Mouse (Mus musculus): ENCODE measurements around the gene Pappa2. TPM values are rescaled to one million over a fixed set of nuclear protein-coding genes. Genes with fewer than 3 reads are reported as not detected.

The Pappa2 gene
- polyA plus RNA-seq, 1 experiment: 1.3 TPM

- Histone ChIP-seq H3K9ac (ENCODE audit: low read depth, poor library complexity, severe bottlenecking) (no peak overlapping the region), H3K27me3 (ENCODE audit: control insufficient read depth, insufficient read depth, low read length, poor library complexity, severe bottlenecking) (no peaks in the 10 kb centered on the region), H3K36me3 (ENCODE audit: control insufficient read depth, insufficient read depth, low read length, poor library complexity, severe bottlenecking) (no peaks in the 10 kb centered on the region), H3K9me3 (replicated peaks; ENCODE audit: control insufficient read depth, insufficient read depth, low read length, poor library complexity, severe bottlenecking) (no peaks in the 10 kb centered on the region), H3K4me1 (ENCODE audit: control insufficient read depth, insufficient read depth, low read length) (no peaks in the 10 kb centered on the region), H3K4me3 (ENCODE audit: low read depth, low read length) (no peak overlapping the region), H3K27ac (ENCODE audit: insufficient read depth, low read length) (no peak overlapping the region)
- no peak for TF ChIP-seq EP300 (IDR thresholded peaks at IDR 0.05; ENCODE audit: insufficient read depth, low read depth, low read length)
- no peak for TF ChIP-seq CTCF (IDR thresholded peaks at IDR 0.05; ENCODE audit: low read depth, low read length)
- TF ChIP-seq POLR2A (IDR thresholded peaks at IDR 0.05; ENCODE audit: insufficient read depth, low read length): no peak
These were observed 207.2 kb downstream of the Pappa2 start for GRCm38 (mm10) chr1:158773102-158773501.

GRCm38 (mm10) chr1:158770756-158771155 is 209.5 kb downstream of the Pappa2 start:
- no peak for TF ChIP-seq POLR2A (IDR thresholded peaks at IDR 0.05; ENCODE audit: insufficient read depth, low read length)
- TF ChIP-seq CTCF (IDR thresholded peaks at IDR 0.05; ENCODE audit: low read depth, low read length): no peak
- TF ChIP-seq EP300 (IDR thresholded peaks at IDR 0.05; ENCODE audit: insufficient read depth, low read depth, low read length): no peak
- no peaks in the 10 kb centered on the region for H3K4me1 ChIP-seq (ENCODE audit: control insufficient read depth, insufficient read depth, low read length)

GRCm38 (mm10) chr1:158770036-158770655 is 210.1 kb downstream of the Pappa2 start:
- H3K4me1 ChIP-seq (ENCODE audit: control insufficient read depth, insufficient read depth, low read length): no peaks in the 10 kb centered on the region
- TF ChIP-seq POLR2A (IDR thresholded peaks at IDR 0.05; ENCODE audit: insufficient read depth, low read length): no peak
- TF ChIP-seq CTCF (IDR thresholded peaks at IDR 0.05; ENCODE audit: low read depth, low read length): no peak
- TF ChIP-seq EP300 (IDR thresholded peaks at IDR 0.05; ENCODE audit: insufficient read depth, low read depth, low read length): no peak
- H3K4me3 ChIP-seq (ENCODE audit: low read depth, low read length): no peak overlapping the region
- no peaks in the 10 kb centered on the region for H3K9me3 ChIP-seq (replicated peaks; ENCODE audit: control insufficient read depth, insufficient read depth, low read length, poor library complexity, severe bottlenecking)
- H3K36me3 ChIP-seq (ENCODE audit: control insufficient read depth, insufficient read depth, low read length, poor library complexity, severe bottlenecking): no peaks in the 10 kb centered on the region
- H3K27me3 ChIP-seq (ENCODE audit: control insufficient read depth, insufficient read depth, low read length, poor library complexity, severe bottlenecking): no peaks in the 10 kb centered on the region
- H3K9ac ChIP-seq (ENCODE audit: low read depth, poor library complexity, severe bottlenecking): no peak overlapping the region
- no peak overlapping the region for H3K27ac ChIP-seq (ENCODE audit: insufficient read depth, low read length)

More at GRCm38 (mm10) chr1:158770756-158771155, 209.5 kb downstream of the Pappa2 start:
- Histone ChIP-seq H3K27ac (ENCODE audit: insufficient read depth, low read length) (no peak overlapping the region), H3K36me3 (ENCODE audit: control insufficient read depth, insufficient read depth, low read length, poor library complexity, severe bottlenecking) (no peaks in the 10 kb centered on the region), H3K9ac (ENCODE audit: low read depth, poor library complexity, severe bottlenecking) (no peak overlapping the region), H3K27me3 (ENCODE audit: control insufficient read depth, insufficient read depth, low read length, poor library complexity, severe bottlenecking) (no peaks in the 10 kb centered on the region), H3K4me3 (ENCODE audit: low read depth, low read length) (no peak overlapping the region), H3K9me3 (replicated peaks; ENCODE audit: control insufficient read depth, insufficient read depth, low read length, poor library complexity, severe bottlenecking) (no peaks in the 10 kb centered on the region)

GRCm38 (mm10) chr1:158765842-158766241 is 214.4 kb downstream of the Pappa2 start:
- no peak overlapping the region for H3K4me3 ChIP-seq (ENCODE audit: low read depth, low read length)
- no peak overlapping the region for H3K9ac ChIP-seq (ENCODE audit: low read depth, poor library complexity, severe bottlenecking)
- H3K4me1 ChIP-seq (ENCODE audit: control insufficient read depth, insufficient read depth, low read length): no peaks in the 10 kb centered on the region
- no peaks in the 10 kb centered on the region for H3K9me3 ChIP-seq (replicated peaks; ENCODE audit: control insufficient read depth, insufficient read depth, low read length, poor library complexity, severe bottlenecking)
- no peaks in the 10 kb centered on the region for H3K27me3 ChIP-seq (ENCODE audit: control insufficient read depth, insufficient read depth, low read length, poor library complexity, severe bottlenecking)
- TF ChIP-seq CTCF (IDR thresholded peaks at IDR 0.05; ENCODE audit: low read depth, low read length) (no peak), EP300 (IDR thresholded peaks at IDR 0.05; ENCODE audit: insufficient read depth, low read depth, low read length) (no peak), POLR2A (IDR thresholded peaks at IDR 0.05; ENCODE audit: insufficient read depth, low read length) (no peak)
- no peaks in the 10 kb centered on the region for H3K36me3 ChIP-seq (ENCODE audit: control insufficient read depth, insufficient read depth, low read length, poor library complexity, severe bottlenecking)
- H3K27ac ChIP-seq (ENCODE audit: insufficient read depth, low read length): no peak overlapping the region

- no peak overlapping the region for H3K27ac ChIP-seq (ENCODE audit: insufficient read depth, low read length)
- TF ChIP-seq POLR2A (IDR thresholded peaks at IDR 0.05; ENCODE audit: insufficient read depth, low read length) (no peak), EP300 (IDR thresholded peaks at IDR 0.05; ENCODE audit: insufficient read depth, low read depth, low read length) (no peak), CTCF (IDR thresholded peaks at IDR 0.05; ENCODE audit: low read depth, low read length) (no peak)
- no peaks in the 10 kb centered on the region for H3K27me3 ChIP-seq (ENCODE audit: control insufficient read depth, insufficient read depth, low read length, poor library complexity, severe bottlenecking)
- no peaks in the 10 kb centered on the region for H3K4me1 ChIP-seq (ENCODE audit: control insufficient read depth, insufficient read depth, low read length)
- H3K9me3 ChIP-seq (replicated peaks; ENCODE audit: control insufficient read depth, insufficient read depth, low read length, poor library complexity, severe bottlenecking): no peaks in the 10 kb centered on the region
- no peak overlapping the region for H3K4me3 ChIP-seq (ENCODE audit: low read depth, low read length)
- no peak overlapping the region for H3K9ac ChIP-seq (ENCODE audit: low read depth, poor library complexity, severe bottlenecking)
- H3K36me3 ChIP-seq (ENCODE audit: control insufficient read depth, insufficient read depth, low read length, poor library complexity, severe bottlenecking): no peaks in the 10 kb centered on the region
These were observed 215.6 kb downstream of the Pappa2 start for GRCm38 (mm10) chr1:158764727-158765126.

GRCm38 (mm10) chr1:158764211-158764610 is 216.1 kb downstream of the Pappa2 start:
- H3K4me1 ChIP-seq (ENCODE audit: control insufficient read depth, insufficient read depth, low read length): no peaks in the 10 kb centered on the region
- no peak overlapping the region for H3K9ac ChIP-seq (ENCODE audit: low read depth, poor library complexity, severe bottlenecking)
- H3K4me3 ChIP-seq (ENCODE audit: low read depth, low read length): no peak overlapping the region
- no peak overlapping the region for H3K27ac ChIP-seq (ENCODE audit: insufficient read depth, low read length)
- H3K36me3 ChIP-seq (ENCODE audit: control insufficient read depth, insufficient read depth, low read length, poor library complexity, severe bottlenecking): no peaks in the 10 kb centered on the region
- TF ChIP-seq CTCF (IDR thresholded peaks at IDR 0.05; ENCODE audit: low read depth, low read length): no peak
- H3K9me3 ChIP-seq (replicated peaks; ENCODE audit: control insufficient read depth, insufficient read depth, low read length, poor library complexity, severe bottlenecking): no peaks in the 10 kb centered on the region
- H3K27me3 ChIP-seq (ENCODE audit: control insufficient read depth, insufficient read depth, low read length, poor library complexity, severe bottlenecking): no peaks in the 10 kb centered on the region
